Mouse (Mus musculus): Measurements from ENCODE around the gene Prrt2.

Gene Prrt2

GRCm38 (mm10) chr7:127020901-127021562, at the start of gene Prrt2, which contains the start of gene Gm42742:
Gene Prrt2, minus strand, starts transcription at chr7:127021211.
Gene Gm42742, minus strand, starts transcription at chr7:127021097.
- DNase-seq: peak; percentile 78

- no peak for DNase-seq
These were observed 45.3 kb upstream of the Prrt2 start for GRCm38 (mm10) chr7:127066317-127066716.

GRCm38 (mm10) chr7:127065538-127065937, 44.5 kb upstream of the Prrt2 start:
- DNase-seq: no peak

GRCm38 (mm10) chr7:127055026-127055585, 34.1 kb upstream of the Prrt2 start:
- DNase-seq: no peak

- DNase-seq: peak; percentile 82
These were observed 21.1 kb upstream of the Prrt2 start, which contains the start of gene Kif22 for GRCm38 (mm10) chr7:127041851-127042672. Gene Kif22, minus strand, starts transcription at chr7:127042471.

- no peak for DNase-seq
These were observed 10.2 kb upstream of the Prrt2 start for GRCm38 (mm10) chr7:127031244-127031643.

GRCm38 (mm10) chr7:127030172-127030571, 9.2 kb upstream of the Prrt2 start:
- DNase-seq: no peak

- no peak for DNase-seq
These were observed 6.9 kb upstream of the Prrt2 start for GRCm38 (mm10) chr7:127027885-127028284.

- peak; percentile 99 for DNase-seq
These were observed 6.1 kb upstream of the Prrt2 start, which contains the start of gene Maz for GRCm38 (mm10) chr7:127026984-127027726. Gene Maz, minus strand, starts transcription at chr7:127027037.

- DNase-seq: no peak
These were observed 5.6 kb upstream of the Prrt2 start for GRCm38 (mm10) chr7:127026616-127026983.

- DNase-seq: no peak
These were observed 5.2 kb upstream of the Prrt2 start for GRCm38 (mm10) chr7:127026161-127026600.

- no peak for DNase-seq
These were observed 4.6 kb upstream of the Prrt2 start for GRCm38 (mm10) chr7:127025556-127026160.

GRCm38 (mm10) chr7:127024755-127025555, 3.9 kb upstream of the Prrt2 start:
- DNase-seq: peak; percentile 86

GRCm38 (mm10) chr7:127023896-127024690, 3.1 kb upstream of the Prrt2 start:
- DNase-seq: no peak

- DNase-seq: no peak
These were observed 2.3 kb upstream of the Prrt2 start for GRCm38 (mm10) chr7:127023272-127023691.

- DNase-seq: no peak
These were observed 1.7 kb upstream of the Prrt2 start for GRCm38 (mm10) chr7:127022528-127023271.

GRCm38 (mm10) chr7:127021563-127022527, 834 bp upstream of the Prrt2 start:
- no peak for DNase-seq

GRCm38 (mm10) chr7:127020491-127020890, 520 bp downstream of the Prrt2 start:
- DNase-seq: no peak

- DNase-seq: no peak
These were observed 980 bp downstream of the Prrt2 start for GRCm38 (mm10) chr7:127020031-127020430.
